Mouse (Mus musculus) hindbrain, embryonic 14.5 days (tissue): ENCODE measurements around the gene Tmem260. TPM values are rescaled to one million over a fixed set of nuclear protein-coding genes. Genes with fewer than 3 reads are reported as not detected.

Experiments used
- ATAC-seq: fragments of 200-750 bp; cut with Nextera tagmentation; 2 replicates; pipeline ENCODE4 v1.8.0; 2017; ENCODE audit warnings: moderate number of reproducible peaks, mild to moderate bottlenecking, moderate TSS enrichment, moderate library complexity; ENCODE audit not compliant: low FRiP score
- DNase-seq: peaks from one replicate; pipeline ENCODE4 v3.0.0-alpha.2; 2015; ENCODE audit warnings: low spot score
- H3K27ac ChIP-seq: fragments of 300-500 bp; sonication (generic); 2 replicates; pipeline ENCODE4 v1.5.1; 2014; ENCODE audit warnings: mild to moderate bottlenecking, moderate library complexity
- H3K27me3 ChIP-seq: fragments of 300-500 bp; sonication (generic); 2 replicates; pipeline ENCODE4 v1.6.1; 2014; ENCODE audit warnings: mild to moderate bottlenecking, low read length, mixed read lengths; ENCODE audit not compliant: control insufficient read depth, insufficient read depth
- H3K36me3 ChIP-seq: fragments of 300-500 bp; sonication (generic); replicated peaks from 2 replicates; pipeline ENCODE4 v1.6.1; 2014; ENCODE audit not compliant: control insufficient read depth, insufficient read depth
- H3K4me1 ChIP-seq: fragments of 300-500 bp; sonication (generic); replicated peaks from 2 replicates; pipeline ENCODE4 v1.6.1; 2014; ENCODE audit warnings: antibody characterized with exemption, low read length, mixed read lengths; ENCODE audit not compliant: control insufficient read depth, insufficient read depth
- H3K4me2 ChIP-seq: fragments of 300-500 bp; sonication (generic); replicated peaks from 2 replicates; pipeline ENCODE4 v1.6.1; 2014; ENCODE audit warnings: mild to moderate bottlenecking, moderate library complexity
- H3K4me3 ChIP-seq: fragments of 300-500 bp; sonication (generic); replicated peaks from 2 replicates; pipeline ENCODE4 v1.5.1; 2014; ENCODE audit warnings: mild to moderate bottlenecking, low read length
- H3K9ac ChIP-seq: fragments of 300-500 bp; sonication (generic); 2 replicates; pipeline ENCODE4 v1.6.1; 2014
- H3K9me3 ChIP-seq: fragments of 300-500 bp; sonication (generic); 2 replicates; pipeline ENCODE4 v1.6.1; 2016; ENCODE audit warnings: low read length; ENCODE audit not compliant: control insufficient read depth
- WGBS: fragments of 180-500 bp; shearing (Covaris S2); extraction: QIAGEN DNeasy Blood & Tissue Kit; methylation state at CpG from one replicate; pipeline ENCODE4 v1.1.7; 2014; 5-methylcytosine and 5-hydroxymethylcytosine counted together
- polyA plus RNA-seq: library from polyadenylated mRNA; unstranded; fragments of >200 nt; fragmentation: Nextera tagmentation; extraction: Ambion mirVana; gene quantifications from 2 replicates; pipeline ENCODE4 v1.2.1, GENCODE M21; 2014

Gene Tmem260
- polyA plus RNA-seq, 1 experiment from 2014 or later = 20.4 TPM

- DNase-seq (no peak), ATAC-seq (no peak)
- Histone ChIP-seq H3K9ac (no peak overlapping the region), H3K4me1 (no peaks in the 10 kb centered on the region), H3K27me3 (peaks cover 10% of the 10 kb centered on the region), H3K27ac (no peak overlapping the region), H3K4me3 (no peak overlapping the region), H3K4me2 (peak overlapping the region; percentile 19; the same call in 1 of the 2 replicates), H3K9me3 (no peaks in the 10 kb centered on the region), H3K36me3 (no peaks in the 10 kb centered on the region; the same call in 1 of the 2 replicates)
- 16% methylated on average over 9 of the region's 9 CpGs for WGBS
Observed at GRCm38 (mm10) chr14:48504566-48504950, 58.6 kb downstream of the Tmem260 start.

GRCm38 (mm10) chr14:48505606-48506005 lies 59.7 kb downstream of the Tmem260 start:
- 94% methylated on average over 12 of the region's 12 CpGs for WGBS
- ATAC-seq (no peak), DNase-seq (no peak)

GRCm38 (mm10) chr14:48507376-48507775 lies 61.5 kb downstream of the Tmem260 start:
- Histone ChIP-seq H3K4me3 (no peak overlapping the region), H3K4me2 (no peak overlapping the region), H3K27me3 (peaks cover 30% of the 10 kb centered on the region), H3K27ac (no peak overlapping the region), H3K9ac (no peak overlapping the region), H3K9me3 (no peaks in the 10 kb centered on the region), H3K4me1 (no peaks in the 10 kb centered on the region), H3K36me3 (no peaks in the 10 kb centered on the region; the same call in 1 of the 2 replicates)
- ATAC-seq (no peak), DNase-seq (no peak)
- WGBS = 73% methylated on average over 8 of the region's 8 CpGs

More at GRCm38 (mm10) chr14:48505606-48506005, 59.7 kb downstream of the Tmem260 start:
- no peak overlapping the region for H3K27ac ChIP-seq
- H3K27me3 ChIP-seq = peaks cover 21% of the 10 kb centered on the region
- no peaks in the 10 kb centered on the region for H3K4me1 ChIP-seq
- no peak overlapping the region for H3K9ac ChIP-seq
- H3K9me3 ChIP-seq = no peaks in the 10 kb centered on the region
- no peak overlapping the region for H3K4me2 ChIP-seq
- H3K36me3 ChIP-seq = no peaks in the 10 kb centered on the region; the same call in 1 of the 2 replicates
- no peak overlapping the region for H3K4me3 ChIP-seq

GRCm38 (mm10) chr14:48509131-48509530 lies 63.2 kb downstream of the Tmem260 start:
- Histone ChIP-seq H3K4me3 (no peak overlapping the region), H3K4me1 (0 out of 2 replicates have a peak, but pooled peaks cover 4% of the 10 kb centered on the region), H3K36me3 (no peaks in the 10 kb centered on the region; the same call in 1 of the 2 replicates), H3K27me3 (peaks cover 38% of the 10 kb centered on the region), H3K9ac (no peak overlapping the region), H3K4me2 (no peak overlapping the region), H3K27ac (no peak overlapping the region), H3K9me3 (no peaks in the 10 kb centered on the region)
- WGBS = 92% methylated on average over 5 of the region's 5 CpGs
- DNase-seq = no peak
- no peak for ATAC-seq

GRCm38 (mm10) chr14:48513098-48513823 lies 67.3 kb downstream of the Tmem260 start:
- no peak overlapping the region for H3K4me2 ChIP-seq
- H3K27me3 ChIP-seq = peaks cover 67% of the 10 kb centered on the region
- no peaks in the 10 kb centered on the region for H3K9me3 ChIP-seq
- no peak overlapping the region for H3K4me3 ChIP-seq
- H3K36me3 ChIP-seq = no peaks in the 10 kb centered on the region; the same call in 1 of the 2 replicates
- ATAC-seq (peak; percentile 52; the same call in 1 of the 2 replicates), DNase-seq (no peak)
- 16% methylated on average over 12 of the region's 12 CpGs for WGBS
- no peak overlapping the region for H3K9ac ChIP-seq
- H3K27ac ChIP-seq = no peak overlapping the region
- H3K4me1 ChIP-seq = 0 out of 2 replicates have a peak, but pooled peaks cover 4% of the 10 kb centered on the region

GRCm38 (mm10) chr14:48513824-48514493 lies 68.0 kb downstream of the Tmem260 start:
- DNase-seq (no peak), ATAC-seq (no peak)
- 71% methylated on average over 12 of the region's 12 CpGs for WGBS
- H3K4me1 ChIP-seq = 0 out of 2 replicates have a peak, but pooled peaks cover 4% of the 10 kb centered on the region
- no peak overlapping the region for H3K27ac ChIP-seq
- H3K4me3 ChIP-seq = no peak overlapping the region
- no peak overlapping the region for H3K9ac ChIP-seq
- H3K9me3 ChIP-seq = no peaks in the 10 kb centered on the region
- no peaks in the 10 kb centered on the region; the same call in 1 of the 2 replicates for H3K36me3 ChIP-seq
- no peak overlapping the region for H3K4me2 ChIP-seq
- H3K27me3 ChIP-seq = peaks cover 63% of the 10 kb centered on the region

GRCm38 (mm10) chr14:48514620-48515019 lies 68.7 kb downstream of the Tmem260 start:
- no peak for ATAC-seq
- H3K27me3 ChIP-seq = peaks cover 56% of the 10 kb centered on the region

GRCm38 (mm10) chr14:48515538-48515937 lies 69.6 kb downstream of the Tmem260 start:
- 0 out of 2 replicates have a peak, but pooled peaks have one; percentile 37 for ATAC-seq
- no peaks in the 10 kb centered on the region for H3K9me3 ChIP-seq
- H3K27me3 ChIP-seq = peaks cover 47% of the 10 kb centered on the region
- H3K4me2 ChIP-seq = no peak overlapping the region
- 0 out of 2 replicates have a peak, but pooled peaks cover 4% of the 10 kb centered on the region for H3K4me1 ChIP-seq
- no peak overlapping the region for H3K27ac ChIP-seq
- no peaks in the 10 kb centered on the region for H3K36me3 ChIP-seq
- no peak for DNase-seq
- H3K9ac ChIP-seq = no peak overlapping the region
- no peak overlapping the region for H3K4me3 ChIP-seq
- 60% methylated on average over 8 of the region's 8 CpGs for WGBS

More at GRCm38 (mm10) chr14:48514620-48515019, 68.7 kb downstream of the Tmem260 start:
- H3K4me3 ChIP-seq = no peak overlapping the region
- WGBS = 53% methylated on average over 7 of the region's 7 CpGs
- H3K9ac ChIP-seq = no peak overlapping the region
- H3K4me2 ChIP-seq = no peak overlapping the region
- H3K9me3 ChIP-seq = no peaks in the 10 kb centered on the region
- no peak for DNase-seq
- no peaks in the 10 kb centered on the region; the same call in 1 of the 2 replicates for H3K36me3 ChIP-seq
- 0 out of 2 replicates have a peak, but pooled peaks cover 4% of the 10 kb centered on the region for H3K4me1 ChIP-seq
- no peak overlapping the region for H3K27ac ChIP-seq

- no peak for DNase-seq
Observed at GRCm38 (mm10) chr14:48523361-48523760, 77.4 kb downstream of the Tmem260 start.

More at GRCm38 (mm10) chr14:48523361-48523760, 77.4 kb downstream of the Tmem260 start:
- H3K9ac ChIP-seq = no peak overlapping the region
- H3K4me2 ChIP-seq = no peak overlapping the region
- H3K27me3 ChIP-seq = peaks cover 15% of the 10 kb centered on the region
- H3K4me3 ChIP-seq = no peak overlapping the region
- no peaks in the 10 kb centered on the region for H3K9me3 ChIP-seq
- no peaks in the 10 kb centered on the region for H3K4me1 ChIP-seq
- no peaks in the 10 kb centered on the region for H3K36me3 ChIP-seq
- no peak for ATAC-seq
- H3K27ac ChIP-seq = no peak overlapping the region
- 14% methylated on average over 1 of the region's 1 CpGs for WGBS
